Mouse (Mus musculus) gastrocnemius, adult 18-20 months (tissue): ENCODE measurements around the gene D8Ertd738e. TPM values are rescaled to one million over a fixed set of nuclear protein-coding genes. Genes with fewer than 3 reads are reported as not detected.

Experiments
- DNase-seq: peaks from one replicate; pipeline ENCODE4 v3.0.0; 2021; ENCODE audit warnings: low spot score
- microRNA-seq: library from miRNA; unstranded; fragments of <30 nt; microRNA quantifications from one replicate; pipeline ENCODE4 v1.2.0, GENCODE M21; 2021
- total RNA-seq, 2 experiments: library from RNA; stranded (reverse); gene quantifications; 2 replicates each; pipeline ENCODE4 v1.2.3; 2021

D8Ertd738e gene
- total RNA-seq, 2 experiments from 2014 or later, result 185 to 187 TPM

DNA sequence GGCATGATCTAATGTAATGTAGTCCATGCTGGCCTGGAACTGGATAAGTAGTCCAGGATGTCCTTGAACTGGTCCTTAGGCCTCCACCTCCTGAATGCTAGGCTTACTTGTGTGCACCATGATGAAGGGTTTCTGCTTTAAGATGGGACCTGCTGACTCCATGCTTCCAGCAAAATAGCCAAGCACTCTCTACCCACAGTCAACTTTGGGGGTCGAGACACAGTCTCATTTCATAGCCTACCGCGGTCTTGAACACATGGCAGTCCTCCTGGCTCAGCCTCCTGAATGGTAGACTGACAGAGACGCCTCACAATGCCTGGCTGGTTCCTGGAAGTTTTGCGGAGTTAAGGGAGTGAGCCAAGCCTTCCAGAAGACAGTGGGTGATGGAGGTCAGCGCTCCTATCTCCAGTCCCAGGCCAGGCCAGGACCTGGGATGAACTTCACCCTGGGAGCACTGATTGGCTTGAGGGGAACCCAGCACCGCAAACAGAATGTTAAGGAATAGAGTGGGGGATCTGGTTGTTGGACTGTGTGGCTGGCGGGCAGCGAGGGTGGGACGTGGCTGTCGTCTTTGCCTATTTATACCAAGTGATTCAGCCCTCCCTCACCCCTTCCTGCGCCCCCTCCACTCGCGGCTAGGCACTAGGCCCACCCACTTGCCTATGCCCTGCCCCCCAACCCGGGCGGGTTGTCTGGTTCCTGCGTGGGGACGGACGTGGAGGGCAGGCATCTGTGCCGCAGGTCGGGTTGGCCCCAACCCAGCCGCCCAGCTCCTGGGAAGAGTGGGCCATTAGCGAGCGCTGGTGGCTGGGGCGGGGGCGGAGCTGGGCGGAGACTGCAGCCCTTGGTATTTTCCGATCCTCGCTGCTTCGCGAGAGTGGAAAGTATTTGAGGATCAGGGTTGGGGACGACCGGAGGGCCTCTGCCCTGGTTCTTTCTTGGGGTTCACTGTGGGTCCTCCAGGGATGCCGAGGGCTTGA is 46.3 kb downstream of the D8Ertd738e start:
- peak; percentile 82 for DNase-seq

- peak; percentile 46 for DNase-seq
Measured at GRCm38 (mm10) chr8:84202466-84202865, 47.1 kb downstream of the D8Ertd738e start.

GRCm38 (mm10) chr8:84201545-84202245 is 47.8 kb downstream of the D8Ertd738e start:
- peak; percentile 82 for DNase-seq

GRCm38 (mm10) chr8:84200652-84201544 is 48.6 kb downstream of the D8Ertd738e start:
- peak; percentile 84 for DNase-seq

- no peak for DNase-seq
Measured at GRCm38 (mm10) chr8:84200126-84200555, 49.4 kb downstream of the D8Ertd738e start.

GRCm38 (mm10) chr8:84199348-84200125 is 50.0 kb downstream of the D8Ertd738e start:
- DNase-seq, result no peak

DNA sequence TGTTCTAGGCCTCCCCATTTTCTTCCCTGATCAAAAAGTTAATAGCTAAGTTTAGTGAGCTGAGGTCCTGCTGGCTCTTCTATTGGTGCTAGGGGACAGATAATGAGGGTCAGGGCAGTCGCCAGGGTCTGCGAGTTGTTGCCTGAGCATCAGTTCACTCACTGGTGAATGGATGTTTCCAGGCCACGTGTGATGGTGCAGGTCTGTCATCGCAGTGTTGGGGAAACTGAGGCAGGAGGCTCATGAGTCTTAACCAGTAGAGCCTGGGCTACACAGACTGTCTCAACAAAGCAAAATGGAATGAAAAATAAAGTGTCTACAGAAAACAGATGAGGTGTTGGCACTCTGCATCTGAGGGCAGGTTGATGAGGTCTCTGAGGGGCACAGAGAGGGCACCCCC is 50.6 kb downstream of the D8Ertd738e start:
- no peak for DNase-seq

DNA sequence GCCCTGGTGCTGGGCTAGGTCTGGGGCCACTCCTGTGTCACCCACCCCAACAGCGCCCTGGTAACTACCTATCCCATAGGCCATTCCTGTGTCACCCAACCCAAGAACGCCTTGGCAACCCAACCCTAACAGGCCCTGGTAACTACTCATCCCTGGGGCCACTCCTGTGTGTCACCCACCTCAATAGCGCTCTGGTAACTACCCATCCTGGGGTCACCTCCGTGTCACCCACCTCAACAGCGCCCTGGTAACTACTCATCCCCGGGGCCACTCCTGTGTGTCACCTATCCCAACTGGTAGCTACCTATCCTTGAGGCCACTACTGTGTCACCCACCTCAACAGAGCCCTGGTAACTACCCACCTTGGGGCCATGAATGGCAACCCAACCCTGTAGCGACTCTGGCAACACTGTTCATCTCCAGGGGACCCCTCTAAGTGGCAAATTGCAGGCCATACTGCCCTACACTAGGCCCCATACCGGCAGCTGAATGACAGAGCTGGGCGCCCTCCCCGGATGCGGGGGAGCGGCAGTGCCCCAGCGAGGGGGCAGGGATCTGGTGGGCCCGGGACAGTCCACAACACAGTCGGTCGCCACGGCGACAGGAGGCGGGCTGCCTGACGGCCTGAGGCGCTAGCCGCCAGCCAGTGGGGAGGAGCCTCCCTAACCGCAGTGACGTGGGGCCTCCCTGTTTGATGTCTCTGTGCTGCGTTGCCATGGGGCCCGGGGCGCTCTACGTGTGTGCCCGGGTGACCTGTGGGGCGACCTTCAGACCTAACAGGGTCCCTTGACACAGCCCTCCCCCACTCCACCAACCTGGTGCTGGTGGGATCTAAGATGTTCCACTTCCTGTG is 51.4 kb downstream of the D8Ertd738e start:
- DNase-seq, result peak; percentile 92

DNA sequence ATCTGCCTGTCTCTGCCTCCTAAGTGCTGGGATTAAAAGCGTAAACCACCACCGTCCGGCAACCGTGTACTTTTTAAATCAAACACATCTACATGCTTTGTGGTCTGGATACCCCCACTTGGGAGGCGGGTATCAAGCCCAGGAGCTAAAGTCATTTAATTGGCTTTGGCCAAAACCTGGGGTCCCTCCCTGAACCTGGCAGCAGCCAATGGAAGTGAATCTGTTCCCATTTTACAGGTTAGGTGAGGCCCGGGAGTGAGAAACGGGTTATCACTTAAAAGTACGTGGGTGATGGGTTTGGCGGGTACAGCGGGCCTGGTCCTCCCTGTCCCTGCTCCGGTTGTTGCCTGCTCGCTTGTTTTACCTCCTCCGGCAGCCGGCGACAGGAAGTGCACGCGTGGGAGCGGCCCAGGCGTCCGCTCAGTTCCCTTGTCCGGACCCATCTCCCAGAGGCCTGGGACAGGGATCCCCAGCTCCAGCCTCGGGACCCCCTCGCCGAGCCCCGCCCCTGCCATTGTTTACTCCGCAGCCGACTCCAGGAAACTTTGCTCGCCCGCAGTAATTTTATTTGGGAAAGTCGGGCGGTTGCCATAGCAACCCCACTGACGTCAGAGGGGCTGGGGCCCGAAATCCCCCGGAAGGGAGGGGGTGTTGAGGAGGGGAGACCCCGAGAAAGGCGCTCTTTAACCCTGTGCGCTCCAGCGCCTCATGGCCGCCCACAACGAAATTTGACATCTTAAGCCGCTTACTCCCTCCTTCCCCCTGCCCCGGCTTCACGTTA is 52.2 kb downstream of the D8Ertd738e start:
- DNase-seq, result peak; percentile 90

Small RNAs within 50 kb of the gene (microRNA-seq; reads per million reads assigned to microRNA genes)
- gene Mir23a, result 43,680 reads per million, percentile 98 among the genes with 10 or more reads in this experiment
- not detected for gene Mir24-2
- 1,069 reads per million, percentile 84 among the genes with 10 or more reads in this experiment for gene Mir27a
- gene Mir3074-2, result not detected

Other genes with a start within 250 kb of the D8Ertd738e start
- gene 1700067K01Rik, start 248.2 kb downstream of the D8Ertd738e start, total RNA-seq, result not detected
- gene 2210011C24Rik, start 237.5 kb downstream of the D8Ertd738e start, total RNA-seq, result 1 to 10 TPM; 2.0 to 2.4 TPM
- gene Palm3, start 228.2 kb downstream of the D8Ertd738e start, total RNA-seq, result under 1 TPM; 0.09 to 0.11 TPM
- gene Il27ra, start 207.1 kb downstream of the D8Ertd738e start, total RNA-seq, result under 1 TPM; 0.37 to 0.66 TPM
- not detected for gene Rln3, start 204.7 kb downstream of the D8Ertd738e start, total RNA-seq
- 1 to 10 TPM; 1.2 TPM for gene Gm10643, start 184.6 kb downstream of the D8Ertd738e start, total RNA-seq
- gene Rfx1, start 182.9 kb downstream of the D8Ertd738e start, total RNA-seq, result 1 to 10 TPM; 4.6 to 4.8 TPM
- 1 to 10 TPM; 4.8 to 4.9 TPM for gene Dcaf15, start 145.0 kb downstream of the D8Ertd738e start, total RNA-seq
- not detected for gene Podnl1, start 123.7 kb downstream of the D8Ertd738e start, total RNA-seq
- 10 to 100 TPM; 15.8 to 16.3 TPM for gene Cc2d1a, start 101.8 kb downstream of the D8Ertd738e start, total RNA-seq
- under 1 TPM; 0.31 to 0.57 TPM for gene 4930432K21Rik, start 101.7 kb downstream of the D8Ertd738e start, total RNA-seq
- gene Nanos3, start 64.5 kb downstream of the D8Ertd738e start, total RNA-seq, result under 1 TPM in 1 of 2 experiments, not detected in 1; 0.82 TPM
- gene Zswim4, start 12.7 kb downstream of the D8Ertd738e start, total RNA-seq, result 1 to 10 TPM; 6.6 to 7.2 TPM
- gene Mri1, start 7.6 kb upstream of the D8Ertd738e start, total RNA-seq, result 10 to 100 TPM; 13.8 to 19.7 TPM
- 1 to 10 TPM; 7.3 to 9.4 TPM for gene Ccdc130, start 20.7 kb upstream of the D8Ertd738e start, total RNA-seq
- gene Cacna1a, start 138.7 kb upstream of the D8Ertd738e start, total RNA-seq, result 1 to 10 TPM; 3.2 to 3.3 TPM